Mouse (Mus musculus) forebrain, embryonic 10.5 days (tissue): ENCODE data around the gene Dhx32. TPM values are rescaled to one million over a fixed set of nuclear protein-coding genes. Genes with fewer than 3 reads are reported as not detected.

Experiments
- DNase-seq: peaks from one replicate; pipeline ENCODE4 v3.0.0-alpha.2; 2017; ENCODE audit warnings: low spot score; ENCODE audit errors: extremely low spot score
- H3K27ac ChIP-seq: fragments of 300-500 bp; sonication (generic); 2 replicates; pipeline ENCODE4 v1.5.1; 2016; ENCODE audit warnings: mild to moderate bottlenecking
- H3K27me3 ChIP-seq: fragments of 300-500 bp; sonication (generic); 2 replicates; pipeline ENCODE4 v1.6.1; 2016; ENCODE audit warnings: mild to moderate bottlenecking; ENCODE audit not compliant: poor library complexity, severe bottlenecking
- H3K36me3 ChIP-seq: fragments of 300-500 bp; sonication (generic); replicated peaks from 2 replicates; pipeline ENCODE4 v1.6.1; 2016; ENCODE audit warnings: mild to moderate bottlenecking, moderate library complexity
- H3K4me1 ChIP-seq: fragments of 300-500 bp; sonication (generic); 2 replicates; pipeline ENCODE4 v1.6.1; 2016
- H3K4me3 ChIP-seq: fragments of 300-500 bp; sonication (generic); 2 replicates; pipeline ENCODE4 v1.5.1; 2016; ENCODE audit warnings: mild to moderate bottlenecking, moderate library complexity
- H3K9me3 ChIP-seq: fragments of 300-500 bp; sonication (generic); 2 replicates; pipeline ENCODE4 v1.6.1; 2016; ENCODE audit warnings: mild to moderate bottlenecking, moderate library complexity
- WGBS: fragments of 180-500 bp; shearing (Covaris S2); methylation state at CpG from one replicate; pipeline ENCODE4 v1.1.7; 2016; 5-methylcytosine and 5-hydroxymethylcytosine counted together
- polyA plus RNA-seq: library from polyadenylated mRNA; unstranded; fragments of >200 nt; fragmentation: Nextera tagmentation; extraction: Ambion mirVana; gene quantifications from 2 replicates; pipeline ENCODE4 v1.2.1, GENCODE M21; 2016

The Dhx32 gene
- polyA plus RNA-seq, 1 experiment from 2014 or later: 79.9 TPM

DNA sequence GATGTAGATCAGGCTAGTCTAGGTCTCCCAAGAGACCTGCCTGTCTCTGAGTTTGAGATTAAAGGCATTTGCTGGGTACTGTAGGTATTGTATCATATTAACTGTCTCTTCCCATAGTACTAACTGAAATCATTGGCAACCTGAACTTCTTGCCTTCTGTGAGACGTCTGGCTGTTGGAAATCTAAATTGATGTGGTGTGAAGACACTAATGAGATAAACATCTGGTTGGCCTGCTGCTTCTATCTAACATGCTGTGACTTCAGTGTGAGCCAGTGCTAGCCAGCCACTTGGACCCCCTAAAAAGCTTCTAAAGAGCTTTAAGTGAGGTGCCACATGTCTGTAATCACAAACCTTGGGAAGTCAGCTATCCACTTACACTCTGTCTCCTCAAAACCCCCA, 10.2 kb upstream of the Dhx32 start:
- Histone ChIP-seq H3K4me1 (no peaks in the 10 kb centered on the region), H3K27me3 (no peaks in the 10 kb centered on the region), H3K4me3 (no peak overlapping the region), H3K9me3 (no peaks in the 10 kb centered on the region), H3K36me3 (no peaks in the 10 kb centered on the region), H3K27ac (no peak overlapping the region)
- DNase-seq: no peak
- WGBS: 61% methylated on average over 1 of the region's 1 CpGs

DNA sequence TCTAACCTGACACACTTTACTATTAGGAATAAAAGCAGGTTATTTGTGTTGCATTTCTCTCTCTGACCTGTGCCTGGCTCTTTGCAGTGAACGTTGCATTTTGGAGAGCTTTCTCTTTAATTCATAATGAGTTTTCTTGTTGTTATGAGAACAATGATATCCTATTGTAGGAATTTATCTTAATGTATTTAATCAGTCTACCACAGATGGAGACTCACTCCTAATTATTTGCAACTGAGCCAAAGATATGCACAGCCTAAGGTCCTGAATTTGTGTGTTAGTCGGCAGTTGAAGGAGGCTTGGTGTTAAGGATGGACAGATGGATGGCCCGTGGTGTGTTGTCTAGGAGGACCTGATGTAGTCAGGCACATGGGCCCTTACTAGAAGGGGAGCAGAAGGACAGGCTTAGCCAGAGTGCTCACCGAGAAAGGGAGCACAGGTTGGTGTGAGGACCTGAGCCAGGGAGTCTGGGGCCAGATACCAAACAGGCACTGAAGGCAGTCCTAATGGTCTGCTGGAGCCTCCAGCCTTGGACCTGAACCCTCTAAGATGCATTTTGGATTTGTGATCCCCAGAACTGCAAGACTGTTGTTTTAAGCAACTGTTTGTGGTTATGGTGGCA, 8.2 kb upstream of the Dhx32 start:
- Histone ChIP-seq H3K4me3 (no peak overlapping the region), H3K9me3 (no peaks in the 10 kb centered on the region), H3K4me1 (no peaks in the 10 kb centered on the region), H3K27me3 (no peaks in the 10 kb centered on the region), H3K36me3 (no peaks in the 10 kb centered on the region), H3K27ac (no peak overlapping the region)
- no peak for DNase-seq
- WGBS: 87% methylated on average over 4 of the region's 4 CpGs

DNA sequence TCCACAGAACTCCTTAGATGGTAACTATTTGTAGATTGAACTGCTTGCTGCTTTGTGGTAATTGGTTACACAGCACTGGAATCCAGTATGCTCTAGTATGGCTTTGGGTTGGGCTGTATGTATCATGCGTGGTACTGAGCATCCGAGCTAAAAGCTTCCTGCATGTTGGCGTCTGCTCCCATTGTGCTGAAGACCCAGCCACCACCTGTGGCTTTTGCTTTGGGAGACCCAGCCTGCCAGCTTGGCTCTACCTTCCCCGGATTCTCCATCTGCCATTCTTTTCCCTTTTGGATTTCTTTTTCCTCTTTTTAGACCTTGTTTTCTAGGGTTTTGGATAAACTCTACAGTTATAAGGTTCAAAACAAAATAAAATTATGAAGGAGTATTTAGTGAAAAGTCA, 7.6 kb upstream of the Dhx32 start:
- Histone ChIP-seq H3K27me3 (no peaks in the 10 kb centered on the region), H3K4me1 (no peaks in the 10 kb centered on the region), H3K36me3 (no peaks in the 10 kb centered on the region), H3K9me3 (no peaks in the 10 kb centered on the region), H3K4me3 (no peak overlapping the region), H3K27ac (no peak overlapping the region)
- 94% methylated on average over 4 of the region's 4 CpGs for WGBS
- DNase-seq: no peak

DNA sequence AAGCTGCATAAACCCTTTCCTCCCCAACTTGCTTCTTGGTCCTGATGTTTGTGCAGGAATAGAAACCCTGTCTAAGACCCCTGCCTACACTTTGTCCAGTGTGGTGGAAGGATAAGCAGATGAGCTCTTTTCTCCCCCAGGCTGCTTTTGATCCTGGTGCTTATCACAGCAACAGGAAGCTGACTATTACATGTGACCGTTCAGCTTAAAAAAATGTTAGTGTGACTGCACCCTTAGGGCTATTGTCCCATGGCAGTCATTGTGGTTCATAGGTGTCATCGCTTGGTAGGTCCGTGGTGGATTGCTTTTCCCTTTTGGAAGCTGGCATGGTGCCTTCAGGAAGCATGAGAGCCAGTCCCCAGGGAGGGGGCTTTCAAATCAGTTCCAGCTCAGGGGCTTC, 5.6 kb upstream of the Dhx32 start:
- no peaks in the 10 kb centered on the region for H3K27me3 ChIP-seq
- DNase-seq: no peak
- no peaks in the 10 kb centered on the region for H3K9me3 ChIP-seq
- no peaks in the 10 kb centered on the region for H3K36me3 ChIP-seq
- 84% methylated on average over 3 of the region's 3 CpGs for WGBS
- no peak overlapping the region for H3K27ac ChIP-seq
- no peak overlapping the region for H3K4me3 ChIP-seq
- H3K4me1 ChIP-seq: no peaks in the 10 kb centered on the region

- WGBS: 83% methylated on average over 6 of the region's 6 CpGs
- Histone ChIP-seq H3K4me1 (peaks cover 5% of the 10 kb centered on the region), H3K9me3 (no peaks in the 10 kb centered on the region), H3K36me3 (no peaks in the 10 kb centered on the region), H3K27me3 (no peaks in the 10 kb centered on the region), H3K4me3 (no peak overlapping the region), H3K27ac (no peak overlapping the region)
- DNase-seq: no peak
These were observed 5.0 kb upstream of the Dhx32 start for GRCm38 (mm10) chr7:133787571-133787970.

GRCm38 (mm10) chr7:133781991-133782390, 535 bp downstream of the Dhx32 start:
- DNase-seq: no peak
- H3K36me3 ChIP-seq: no peaks in the 10 kb centered on the region
- H3K4me3 ChIP-seq: no peak overlapping the region
- H3K27ac ChIP-seq: no peak overlapping the region
- H3K4me1 ChIP-seq: peaks cover 16% of the 10 kb centered on the region
- peaks cover 5% of the 10 kb centered on the region; the same call in 1 of the 2 replicates for H3K27me3 ChIP-seq
- H3K9me3 ChIP-seq: no peaks in the 10 kb centered on the region
- whole genome bisulfite sequencing: 74% methylated on average over 6 of the region's 6 CpGs

- H3K27me3 ChIP-seq: peaks cover 5% of the 10 kb centered on the region; the same call in 1 of the 2 replicates
- WGBS: 72% methylated on average over 6 of the region's 6 CpGs
- DNase-seq: no peak
- H3K36me3 ChIP-seq: no peaks in the 10 kb centered on the region
- H3K9me3 ChIP-seq: no peaks in the 10 kb centered on the region
- H3K27ac ChIP-seq: no peak overlapping the region
- H3K4me3 ChIP-seq: no peak overlapping the region
- peaks cover 20% of the 10 kb centered on the region for H3K4me1 ChIP-seq
These were observed 943 bp downstream of the Dhx32 start for GRCm38 (mm10) chr7:133781583-133781982.

DNA sequence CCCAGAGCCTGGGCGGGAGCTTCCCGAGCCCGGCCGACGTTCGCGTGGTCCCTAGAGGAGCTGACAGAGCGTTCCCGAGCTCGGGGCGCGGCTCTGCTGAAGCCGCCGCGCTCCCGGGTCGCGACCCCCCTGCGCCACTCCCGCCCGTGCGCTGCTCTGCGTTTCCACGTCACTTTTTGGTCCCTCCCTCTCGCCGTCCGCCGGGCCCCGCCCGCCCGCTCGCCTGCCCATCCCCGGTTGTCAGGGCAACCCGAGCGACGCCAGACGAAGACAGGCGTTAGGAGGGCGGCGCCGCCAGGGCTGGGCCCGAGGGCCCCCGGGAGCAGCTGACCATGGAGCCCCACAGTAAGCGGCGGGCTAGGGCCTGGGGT, 5.9 kb downstream of the Dhx32 start, which contains the start of gene Fank1:
Gene Fank1, plus strand, starts transcription at position 236 of the 371 bp plus-strand sequence.
- Histone ChIP-seq H3K36me3 (no peaks in the 10 kb centered on the region), H3K27ac (peak within 1 kb of the TSS; percentile 88), H3K27me3 (peaks cover 5% of the 10 kb centered on the region), H3K4me1 (peaks cover 39% of the 10 kb centered on the region), H3K4me3 (peak within 1 kb of the TSS; percentile 69), H3K9me3 (no peaks in the 10 kb centered on the region)
- peak; percentile 92 for DNase-seq
- under 1% methylated on average over 45 of the region's 45 CpGs for WGBS

- peak; percentile 20 for DNase-seq
- 5% methylated on average over 38 of the region's 38 CpGs for WGBS
- Histone ChIP-seq H3K36me3 (no peaks in the 10 kb centered on the region), H3K4me3 (peak overlapping the region; percentile 69), H3K27me3 (peaks cover 5% of the 10 kb centered on the region), H3K4me1 (peaks cover 39% of the 10 kb centered on the region), H3K27ac (peak overlapping the region; percentile 88), H3K9me3 (no peaks in the 10 kb centered on the region)
These were observed 6.5 kb downstream of the Dhx32 start for GRCm38 (mm10) chr7:133775796-133776625.

DNA sequence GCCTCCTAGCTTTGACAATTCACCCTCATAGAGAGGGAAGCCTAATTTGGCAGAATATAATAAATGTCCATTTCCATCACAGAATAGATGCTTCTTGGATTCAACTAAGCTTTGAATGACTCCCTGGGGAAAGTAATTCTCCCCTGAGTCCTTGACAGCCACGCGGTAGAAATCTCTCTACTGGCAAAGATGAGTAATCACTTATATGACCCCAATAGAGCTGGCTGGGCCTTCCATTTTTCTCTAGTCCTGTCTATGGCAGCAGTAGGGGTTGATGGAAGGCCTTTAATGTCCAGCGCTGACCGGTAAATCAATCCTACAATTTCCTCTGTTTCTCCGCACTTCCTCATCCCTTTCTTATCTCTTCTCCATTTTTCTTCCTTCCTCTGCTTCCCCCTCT, 7.3 kb downstream of the Dhx32 start:
- Histone ChIP-seq H3K9me3 (no peaks in the 10 kb centered on the region), H3K4me3 (peak overlapping the region; percentile 69; the same call in 1 of the 2 replicates), H3K27me3 (peaks cover 5% of the 10 kb centered on the region), H3K27ac (no peak overlapping the region), H3K36me3 (no peaks in the 10 kb centered on the region), H3K4me1 (peaks cover 34% of the 10 kb centered on the region)
- no peak for DNase-seq
- WGBS: 75% methylated on average over 5 of the region's 5 CpGs

- DNase-seq: no peak
- Histone ChIP-seq H3K4me1 (peaks cover 22% of the 10 kb centered on the region), H3K4me3 (no peak overlapping the region), H3K27me3 (no peaks in the 10 kb centered on the region), H3K36me3 (no peaks in the 10 kb centered on the region), H3K9me3 (no peaks in the 10 kb centered on the region), H3K27ac (no peak overlapping the region)
- 79% methylated on average over 5 of the region's 5 CpGs for WGBS
These were observed 14.0 kb downstream of the Dhx32 start for GRCm38 (mm10) chr7:133768517-133768916.

- Histone ChIP-seq H3K27me3 (no peaks in the 10 kb centered on the region), H3K4me1 (peaks cover 22% of the 10 kb centered on the region), H3K27ac (no peak overlapping the region), H3K36me3 (no peaks in the 10 kb centered on the region), H3K4me3 (no peak overlapping the region), H3K9me3 (no peaks in the 10 kb centered on the region)
- DNase-seq: no peak
- 88% methylated on average over 4 of the region's 4 CpGs for WGBS
These were observed 14.5 kb downstream of the Dhx32 start for GRCm38 (mm10) chr7:133768027-133768426.

GRCm38 (mm10) chr7:133765849-133766243, 16.7 kb downstream of the Dhx32 start:
- DNase-seq: no peak
- peak overlapping the region; percentile 78 for H3K27ac ChIP-seq
- 83% methylated on average over 13 of the region's 13 CpGs for WGBS

More at GRCm38 (mm10) chr7:133765849-133766243, 16.7 kb downstream of the Dhx32 start:
- Histone ChIP-seq H3K4me3 (no peak overlapping the region), H3K4me1 (peaks cover 22% of the 10 kb centered on the region), H3K27me3 (no peaks in the 10 kb centered on the region), H3K36me3 (peaks cover 10% of the 10 kb centered on the region; the same call in 1 of the 2 replicates), H3K9me3 (peaks cover 6% of the 10 kb centered on the region; the same call in 1 of the 2 replicates)
